Mouse (Mus musculus): ENCODE data around the gene 1700006A11Rik.

- TF ChIP-seq ZNF384 (IDR thresholded peaks at IDR 0.05; ENCODE audit: low read depth, low read length), result no peak
- TF ChIP-seq CHD2 (IDR thresholded peaks at IDR 0.05; ENCODE audit: low read depth, low read length), result no peak
- no peak for TF ChIP-seq HCFC1 (IDR thresholded peaks at IDR 0.05; ENCODE audit: borderline replicate concordance, insufficient read depth, low read length)
- no peak for TF ChIP-seq MAFK (IDR thresholded peaks at IDR 0.05; ENCODE audit: insufficient read depth, low read depth, low read length)
- no peak for TF ChIP-seq ZC3H11A (IDR thresholded peaks at IDR 0.05; ENCODE audit: borderline replicate concordance, low read depth, low read length)
These were observed at the start of gene 1700006A11Rik for GRCm38 (mm10) chr3:124425940-124426339.
